Mouse (Mus musculus) MEL (cell line): Measurements from ENCODE around the gene Fbln1. TPM values are rescaled to one million over a fixed set of nuclear protein-coding genes. Genes with fewer than 3 reads are reported as not detected.

Source experiments
- DNase-seq: peaks from one replicate; pipeline ENCODE4 v3.0.0; 2011; ENCODE audit warnings: low read depth, low spot score
- H3K27ac ChIP-seq: 2 replicates; pipeline ENCODE4 v1.5.1; 2012; ENCODE audit warnings: low read depth, mild to moderate bottlenecking, control low read depth, low read length, moderate library complexity; ENCODE audit not compliant: control insufficient read depth
- H3K27me3 ChIP-seq, 2 experiments: fragments of 150-350 bp in 1 of 2; sonication (generic) in 1 of 2; 2 replicates each; pipeline ENCODE4 v1.6.1; 2012; ENCODE audit warnings: low read length in 2 of 2, mild to moderate bottlenecking in 2 of 2, improper control_type of control experiment in 1 of 2, moderate library complexity in 1 of 2; ENCODE audit not compliant: insufficient read depth in 2 of 2, control insufficient read depth in 1 of 2
- H3K36me3 ChIP-seq, 2 experiments: 2 replicates each; pipeline ENCODE4 v1.6.1; 2012 to 2014; ENCODE audit warnings: low read length in 2 of 2, improper control_type of control experiment in 1 of 2, inconsistent platforms in 1 of 2, mild to moderate bottlenecking in 1 of 2; ENCODE audit not compliant: insufficient read depth in 2 of 2, control insufficient read depth in 1 of 2
- H3K4me1 ChIP-seq, 2 experiments: fragments of 150-350 bp in 1 of 2; sonication (generic) in 1 of 2; 2 replicates each; pipeline ENCODE4 v1.6.1; 2012; ENCODE audit warnings: low read length in 2 of 2, improper control_type of control experiment in 1 of 2, mild to moderate bottlenecking in 1 of 2; ENCODE audit not compliant: insufficient read depth in 2 of 2, control insufficient read depth in 1 of 2
- H3K4me3 ChIP-seq, 2 experiments: fragments of 150-350 bp in 1 of 2; sonication (generic) in 1 of 2; 2 replicates each; pipeline ENCODE4 v1.5.1; 2012; ENCODE audit warnings: low read depth in 2 of 2, low read length in 2 of 2, mild to moderate bottlenecking in 2 of 2, moderate library complexity in 2 of 2, control low read depth in 1 of 2, improper control_type of control experiment in 1 of 2; ENCODE audit not compliant: control insufficient read depth in 1 of 2, insufficient read depth in 1 of 2
- H3K79me2 ChIP-seq: 2 replicates; pipeline ENCODE4 v1.6.1; 2012; ENCODE audit warnings: mild to moderate bottlenecking, low read length, moderate library complexity; ENCODE audit not compliant: control insufficient read depth, poor library complexity, insufficient read depth
- H3K9ac ChIP-seq: 2 replicates; pipeline ENCODE4 v1.6.1; 2012; ENCODE audit warnings: low read depth, mild to moderate bottlenecking, control low read depth, low read length, moderate library complexity; ENCODE audit not compliant: control insufficient read depth, poor library complexity, severe bottlenecking
- H3K9me3 ChIP-seq: fragments of 150-350 bp; sonication (generic); replicated peaks from 2 replicates; pipeline ENCODE4 v1.6.1; 2012; ENCODE audit warnings: mild to moderate bottlenecking, low read length, improper control_type of control experiment, moderate library complexity; ENCODE audit not compliant: insufficient read depth
- BHLHE40 ChIP-seq: IDR thresholded peaks from 2 replicates; pipeline ENCODE4 v1.6.1; 2012; ENCODE audit warnings: low read depth, mild to moderate bottlenecking, inconsistent platforms, low read length, improper control_type of control experiment, borderline replicate concordance
- CHD2 ChIP-seq: IDR thresholded peaks from 2 replicates; pipeline ENCODE4 v1.6.1; 2011; ENCODE audit warnings: low read length, improper control_type of control experiment
- CTCF ChIP-seq, 3 experiments: IDR thresholded peaks in 2 of 3; conservative IDR thresholded peaks in 1 of 3; 2 replicates each; pipeline ENCODE4 v1.5.1; 2011 to 2012; ENCODE audit warnings: low read length in 3 of 3, low read depth in 2 of 3, mild to moderate bottlenecking in 2 of 3, improper control_type of control experiment in 1 of 3, inconsistent platforms in 1 of 3, mixed read lengths in 1 of 3, moderate library complexity in 1 of 3; ENCODE audit not compliant: control insufficient read depth in 1 of 3, insufficient read depth in 1 of 3, poor library complexity in 1 of 3, severe bottlenecking in 1 of 3
- E2F4 ChIP-seq: IDR thresholded peaks from 2 replicates; pipeline ENCODE4 v1.6.1; 2011; ENCODE audit warnings: low read depth, low read length, improper control_type of control experiment, borderline replicate concordance
- GABPA ChIP-seq: IDR thresholded peaks from 2 replicates; pipeline ENCODE4 v1.6.1; 2012; ENCODE audit warnings: low read depth, mild to moderate bottlenecking, inconsistent platforms, low read length, improper control_type of control experiment, moderate library complexity
- JUND ChIP-seq: IDR thresholded peaks from 2 replicates; pipeline ENCODE4 v1.6.1; 2011; ENCODE audit warnings: low read depth, mild to moderate bottlenecking, improper control_type of control experiment, low read length
- KAT2A ChIP-seq: conservative IDR thresholded peaks from 2 replicates; pipeline ENCODE4 v1.6.1; 2012; ENCODE audit warnings: low read depth, low read length, improper control_type of control experiment, inconsistent platforms
- MAFK ChIP-seq: IDR thresholded peaks from 2 replicates; pipeline ENCODE4 v1.6.1; 2011; ENCODE audit warnings: low read depth, mild to moderate bottlenecking, low read length, improper control_type of control experiment, borderline replicate concordance
- MAZ ChIP-seq: IDR thresholded peaks from 2 replicates; pipeline ENCODE4 v1.6.1; 2012; ENCODE audit warnings: low read depth, mild to moderate bottlenecking, inconsistent platforms, low read length, improper control_type of control experiment
- MXI1 ChIP-seq: IDR thresholded peaks from 2 replicates; pipeline ENCODE4 v1.6.1; 2011; ENCODE audit warnings: mild to moderate bottlenecking, low read depth, low read length, improper control_type of control experiment
- MYB ChIP-seq: IDR thresholded peaks from 2 replicates; pipeline ENCODE4 v1.6.1; 2011; ENCODE audit warnings: mild to moderate bottlenecking, low read depth, low read length, improper control_type of control experiment
- MYC ChIP-seq: IDR thresholded peaks from 2 replicates; pipeline ENCODE4 v1.6.1; 2011; ENCODE audit warnings: low read depth, mild to moderate bottlenecking, low read length, improper control_type of control experiment, moderate library complexity
- POLR2A ChIP-seq, 2 experiments: IDR thresholded peaks; 2 replicates each; pipeline ENCODE4 v1.6.1; 2011 to 2012; ENCODE audit warnings: low read length in 2 of 2, mild to moderate bottlenecking in 2 of 2, control low read depth in 1 of 2, improper control_type of control experiment in 1 of 2, low read depth in 1 of 2, moderate library complexity in 1 of 2; ENCODE audit not compliant: control insufficient read depth in 1 of 2, insufficient read depth in 1 of 2, poor library complexity in 1 of 2
- SIN3A ChIP-seq: IDR thresholded peaks from 2 replicates; pipeline ENCODE4 v1.6.1; 2012; ENCODE audit warnings: low read length, improper control_type of control experiment, inconsistent platforms
- SMC3 ChIP-seq: IDR thresholded peaks from 2 replicates; pipeline ENCODE4 v1.6.1; 2011; ENCODE audit warnings: low read depth, low read length, improper control_type of control experiment
- TBP ChIP-seq: IDR thresholded peaks from 2 replicates; pipeline ENCODE4 v1.8.0; 2011; ENCODE audit warnings: low read depth, low read length, improper control_type of control experiment
- TCF12 ChIP-seq: IDR thresholded peaks from 2 replicates; pipeline ENCODE4 v1.6.1; 2014; ENCODE audit warnings: low read depth, mild to moderate bottlenecking, inconsistent platforms, low read length, improper control_type of control experiment, moderate library complexity
- UBTF ChIP-seq: IDR thresholded peaks from 2 replicates; pipeline ENCODE4 v1.6.1; 2012; ENCODE audit warnings: low read depth, mild to moderate bottlenecking, inconsistent platforms, low read length, improper control_type of control experiment, moderate library complexity, borderline replicate concordance; ENCODE audit not compliant: insufficient read depth
- USF2 ChIP-seq, 2 experiments: IDR thresholded peaks; 2 replicates each; pipeline ENCODE4 v1.6.1; 2011 to 2012; ENCODE audit warnings: improper control_type of control experiment in 2 of 2, low read length in 2 of 2, borderline replicate concordance in 1 of 2, inconsistent platforms in 1 of 2, low read depth in 1 of 2, mild to moderate bottlenecking in 1 of 2; ENCODE audit not compliant: insufficient read depth in 1 of 2
- ZC3H11A ChIP-seq: IDR thresholded peaks from 2 replicates; pipeline ENCODE4 v1.6.1; 2012; ENCODE audit warnings: low read depth, mild to moderate bottlenecking, inconsistent platforms, low read length, improper control_type of control experiment
- ZMIZ1 ChIP-seq: IDR thresholded peaks from 2 replicates; pipeline ENCODE4 v1.6.1; 2012; ENCODE audit warnings: low read depth, mild to moderate bottlenecking, inconsistent platforms, low read length, improper control_type of control experiment, moderate library complexity
- ZNF384 ChIP-seq: IDR thresholded peaks from 2 replicates; pipeline ENCODE4 v1.6.1; 2012; ENCODE audit warnings: low read depth, mild to moderate bottlenecking, inconsistent platforms, low read length, improper control_type of control experiment
- polyA plus RNA-seq, 2 experiments: library from polyadenylated mRNA; stranded (reverse) in 1 of 2; unstranded in 1 of 2; fragments of >175 nt in 1 of 2; fragments of >200 nt in 1 of 2; gene quantifications; 2 replicates each; pipeline versions ENCODE4 v1.2.1 to v1.2.4; 2012; ENCODE audit warnings: low replicate concordance in 2 of 2, low read depth in 1 of 2; ENCODE audit not compliant: insufficient read length in 2 of 2, insufficient read depth in 1 of 2, missing spikeins in 1 of 2
- total RNA-seq: library from RNA; depleted of rRNA; stranded (reverse); fragments of 300-350 nt; gene quantifications from 2 replicates; pipeline ENCODE4 v1.2.3, GENCODE M21; 2012

Fbln1 gene
- total and polyA plus RNA-seq, 3 experiments, result not detected

GRCm38 (mm10) chr15:85244414-85245161 lies 38.8 kb downstream of the Fbln1 start:
- Histone ChIP-seq H3K4me3 (no peak overlapping the region), H3K79me2 (no peaks in the 10 kb centered on the region), H3K9ac (no peak overlapping the region), H3K4me1 (no peaks in the 10 kb centered on the region), H3K9me3 (no peaks in the 10 kb centered on the region)
- TF ChIP-seq KAT2A (no peak), TBP (no peak), ZNF384 (no peak)
- TF ChIP-seq, all 39 proteins: peak for 0
- H3K36me3 ChIP-seq, result no peaks in the 10 kb centered on the region
- H3K27ac ChIP-seq, result no peak overlapping the region
- no peaks in the 10 kb centered on the region for H3K27me3 ChIP-seq
- DNase-seq, result no peak

- Histone ChIP-seq H3K9ac (no peak overlapping the region), H3K79me2 (no peaks in the 10 kb centered on the region), H3K36me3 (no peaks in the 10 kb centered on the region), H3K4me1 (no peaks in the 10 kb centered on the region), H3K27ac (no peak overlapping the region), H3K9me3 (no peaks in the 10 kb centered on the region), H3K27me3 (no peaks in the 10 kb centered on the region), H3K4me3 (no peak overlapping the region)
- TF ChIP-seq UBTF (no peak), SIN3A (no peak), MXI1 (no peak), BHLHE40 (no peak), MYB (no peak), MAZ (no peak), ZMIZ1 (no peak), CHD2 (no peak), JUND (no peak), E2F4 (no peak), ZC3H11A (no peak), CTCF (IDR thresholded peaks at IDR 0.05 in 2 of 3, conservative IDR thresholded peaks at IDR 0.05 in 1 of 3; ENCODE audit: control insufficient read depth in 1 of 3, insufficient read depth in 1 of 3, low read depth in 2 of 3, low read length in 3 of 3, poor library complexity in 1 of 3, severe bottlenecking in 1 of 3) (no peak), MAFK (no peak), SMC3 (no peak), USF2 (IDR thresholded peaks at IDR 0.05; ENCODE audit: borderline replicate concordance in 1 of 2, insufficient read depth in 1 of 2, low read depth in 1 of 2, low read length in 2 of 2) (no peak), GABPA (no peak), TCF12 (no peak), POLR2A (IDR thresholded peaks at IDR 0.05; ENCODE audit: control insufficient read depth in 1 of 2, insufficient read depth in 1 of 2, low read depth in 1 of 2, low read length in 2 of 2, poor library complexity in 1 of 2) (no peak), MYC (no peak), KAT2A (no peak)
- no peak for DNase-seq
Measured at GRCm38 (mm10) chr15:85245241-85246010, 39.7 kb downstream of the Fbln1 start.
